Mouse (Mus musculus): ENCODE results near the gene Olfr1366.
"Not testable (repeated sequence)": the region's sequence is repeated elsewhere in the genome, so short reads cannot be mapped to it uniquely, and the experiment has no call there.

Olfr1366 gene

DNA sequence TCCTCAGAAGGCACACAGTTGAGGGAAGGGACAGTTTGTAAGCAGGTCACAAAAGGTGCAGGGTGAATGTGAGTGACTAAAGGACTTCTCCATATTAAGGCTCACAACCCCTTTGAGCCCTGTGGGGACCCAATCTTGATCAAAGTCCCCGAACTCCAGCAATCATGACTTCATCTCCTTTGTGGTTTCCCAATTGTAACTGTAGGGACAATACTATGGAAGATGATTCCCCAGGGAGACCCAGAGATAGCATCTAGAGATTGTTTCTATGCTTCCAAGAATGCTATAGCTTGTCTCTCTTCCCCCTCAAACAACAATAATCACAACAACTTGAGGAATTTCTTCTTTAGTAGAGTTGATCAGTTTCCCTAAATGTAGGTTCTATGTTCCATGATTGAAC is at the start of gene Olfr1366:
Gene Olfr1366 (minus strand): TSS at position 101 of the 400 bp plus-strand sequence.
- DNase-seq (ENCODE audit: low spot score), result no peak

DNA sequence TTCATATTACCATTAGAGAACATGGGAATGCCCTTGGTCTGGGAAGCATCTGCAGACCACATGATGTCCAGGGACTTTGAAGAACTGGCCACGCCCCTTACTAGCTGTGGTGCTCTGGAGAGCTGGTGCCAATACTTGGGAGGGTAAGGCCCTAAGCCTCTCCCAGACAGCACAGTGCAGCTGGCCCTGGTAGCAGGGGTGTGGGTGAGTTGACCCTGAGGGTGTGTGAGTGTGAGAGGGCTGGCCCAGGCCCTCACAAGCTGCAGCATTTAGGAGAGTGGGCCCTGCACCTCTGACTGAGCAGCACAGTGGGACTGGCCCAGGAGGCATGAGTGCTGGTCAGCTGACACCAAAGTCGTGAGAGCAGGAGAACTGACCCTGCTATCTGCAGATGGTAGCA is 49.0 kb upstream of the Olfr1366 start:
- DNase-seq (ENCODE audit: low spot score), result no peak

GRCm38 (mm10) chr13:21581659-21582058 is 39.1 kb upstream of the Olfr1366 start, which contains the start of gene Olfr1364:
Olfr1364 (minus strand) TSS chr13:21581759.
- DNase-seq (ENCODE audit: low spot score), result no peak

GRCm38 (mm10) chr13:21559793-21560192 is 17.2 kb upstream of the Olfr1366 start, which contains the start of gene Olfr1535:
Olfr1535 (minus strand) TSS chr13:21559893.
- DNase-seq (ENCODE audit: low spot score), result no peak

DNA sequence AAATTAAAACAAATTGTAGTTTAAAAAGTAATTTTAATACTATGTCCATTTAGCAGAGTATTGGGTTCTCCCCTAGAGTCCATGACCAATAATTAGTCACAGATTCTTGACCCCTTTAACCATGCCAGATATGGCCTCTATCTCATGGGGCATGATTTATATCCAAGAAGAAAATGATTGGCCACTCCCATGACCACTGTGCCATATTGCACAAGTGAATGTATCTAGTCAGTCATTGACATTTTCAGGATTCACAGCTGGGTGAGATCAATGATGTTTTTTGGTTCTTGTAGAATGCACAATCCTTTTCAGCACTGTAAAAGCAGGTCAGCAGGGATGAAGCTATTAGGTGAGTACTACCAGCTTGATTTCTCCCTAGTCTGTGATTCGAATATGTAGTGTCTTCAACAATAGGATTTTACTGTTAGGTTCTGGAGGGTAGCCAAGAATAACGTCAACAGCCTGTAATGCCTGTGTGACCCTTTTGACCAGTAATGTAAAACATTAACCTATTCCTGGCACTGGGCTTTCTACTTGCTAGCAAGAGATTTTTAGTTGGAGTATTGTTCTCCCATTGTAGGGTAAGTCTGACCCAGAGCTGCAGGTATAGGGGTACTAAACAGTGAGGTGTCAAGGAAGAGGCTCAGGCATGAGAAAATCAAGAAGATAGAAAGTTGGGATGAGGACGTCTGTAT is 8.0 kb upstream of the Olfr1366 start:
- no peak for DNase-seq (ENCODE audit: low spot score)

DNA sequence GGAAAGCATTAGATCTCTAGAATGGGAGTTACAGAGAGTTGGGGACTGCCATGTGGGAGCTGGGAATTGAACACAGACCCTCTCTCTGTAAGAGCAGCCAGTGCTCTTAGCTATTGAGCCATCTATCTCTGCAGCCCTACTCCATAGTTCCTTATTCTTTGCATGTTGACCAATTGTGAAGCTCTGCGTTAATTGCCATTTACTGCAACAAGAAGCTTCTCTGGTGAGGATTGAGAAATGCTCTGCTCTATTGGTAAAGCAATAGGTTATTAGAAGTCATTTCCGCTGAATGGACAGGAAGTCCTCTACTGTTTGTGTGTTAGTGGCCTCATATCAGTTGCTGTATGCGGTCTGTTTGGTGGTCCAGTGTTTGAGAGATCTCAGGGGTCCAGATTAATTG is 6.9 kb upstream of the Olfr1366 start:
- DNase-seq (ENCODE audit: low spot score), result no peak

DNA sequence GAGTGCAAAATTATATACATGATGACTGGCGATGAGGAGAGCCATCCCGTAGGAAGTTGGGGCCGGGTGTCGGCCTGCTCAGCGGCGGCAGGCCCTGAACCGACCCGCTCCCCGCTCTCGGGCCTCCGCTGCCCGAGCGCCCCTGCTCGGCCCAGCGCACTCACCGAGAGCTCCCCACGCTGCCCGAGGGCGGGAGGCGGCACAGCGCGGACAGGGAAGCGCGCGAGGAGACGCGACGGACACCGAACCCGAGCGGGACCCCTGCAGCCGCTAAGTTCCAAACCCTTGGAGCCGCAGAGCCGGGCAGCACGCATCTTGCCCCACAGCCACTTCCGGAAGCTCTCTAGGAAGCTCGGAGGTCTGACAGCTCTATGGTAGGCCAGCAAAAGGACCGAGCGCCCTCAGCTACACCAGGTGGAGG is 11.8 kb downstream of the Olfr1366 start, which contains the start of gene Zkscan8:
Gene Zkscan8 (minus strand): TSS at position 340 of the 421 bp plus-strand sequence.
- DNase-seq (ENCODE audit: low spot score), result peak; percentile 81

GRCm38 (mm10) chr13:21530136-21530535 is 12.5 kb downstream of the Olfr1366 start:
- DNase-seq (ENCODE audit: low spot score), result no peak

GRCm38 (mm10) chr13:21506221-21506649 is 36.4 kb downstream of the Olfr1366 start:
- peak; percentile 58 for DNase-seq (ENCODE audit: low spot score)

GRCm38 (mm10) chr13:21502296-21502695 is 40.3 kb downstream of the Olfr1366 start:
- no peak for DNase-seq (ENCODE audit: low spot score)

DNA sequence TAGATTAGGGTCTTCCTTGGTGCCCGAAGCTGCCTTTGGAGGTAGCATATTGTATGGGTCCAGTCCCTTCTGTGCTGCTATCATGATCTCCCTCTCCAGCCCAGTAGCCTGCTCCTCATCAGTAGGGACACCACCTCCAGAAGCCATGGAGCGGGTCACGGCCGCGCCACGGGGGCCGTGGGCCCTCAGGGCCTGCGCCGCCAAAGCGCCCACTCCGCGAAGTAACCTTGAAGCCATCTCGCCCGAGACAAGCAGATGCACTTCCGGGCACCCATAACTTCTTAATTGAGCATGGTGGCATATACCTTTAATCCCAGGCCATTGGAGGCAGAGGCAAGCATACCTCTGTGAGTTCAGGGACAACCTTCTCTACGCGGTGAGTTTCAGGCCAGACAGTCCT is 41.4 kb downstream of the Olfr1366 start, which contains the start of gene Gm11273:
Gene Gm11273 (minus strand): TSS at position 237 of the 400 bp plus-strand sequence.
- not testable (repeated sequence) for DNase-seq (ENCODE audit: low spot score)

- DNase-seq (ENCODE audit: low spot score), result no peak
Observed at GRCm38 (mm10) chr13:21495080-21495479, 47.5 kb downstream of the Olfr1366 start, which contains the start of gene AK157302. AK157302 (plus strand) TSS chr13:21495223.

DNA sequence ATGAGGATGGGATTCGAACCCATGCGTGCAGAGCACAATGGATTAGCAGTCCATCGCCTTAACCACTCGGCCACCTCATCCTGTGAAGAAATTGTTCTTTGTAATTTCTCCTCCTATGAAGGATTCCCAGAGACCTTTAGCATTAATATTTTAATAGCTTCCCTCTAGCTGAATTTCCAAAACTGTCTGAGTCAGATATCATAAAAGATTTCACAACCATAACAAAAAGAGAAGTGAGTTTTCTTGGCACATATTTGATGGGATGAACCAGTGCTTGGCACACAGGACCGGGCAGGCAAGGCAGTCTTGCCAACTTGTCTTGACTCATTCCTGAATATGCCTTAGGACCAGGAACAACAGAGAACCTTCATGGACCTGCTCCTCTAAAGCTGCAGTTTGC is 49.8 kb downstream of the Olfr1366 start:
- DNase-seq (ENCODE audit: low spot score), result no peak

DNA sequence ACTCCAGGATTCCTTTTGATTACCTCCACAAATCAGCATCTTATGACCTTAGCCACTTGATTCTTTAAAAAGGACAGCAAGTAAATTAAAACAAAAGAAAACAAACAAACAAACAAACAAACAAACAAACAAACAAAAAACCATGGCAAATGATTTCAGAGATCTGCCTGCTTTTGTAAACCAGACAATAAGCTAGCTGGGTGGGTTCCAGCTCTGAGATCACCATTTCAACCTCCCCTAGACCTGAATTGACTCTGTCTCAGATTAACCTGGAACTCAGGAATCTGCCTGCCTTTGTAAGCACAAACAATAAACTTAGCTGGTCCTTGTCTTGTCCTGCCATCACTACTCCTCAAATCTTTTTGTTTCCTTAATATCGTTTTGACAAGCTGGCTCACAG is 55.7 kb downstream of the Olfr1366 start:
- DNase-seq (ENCODE audit: low spot score), result no peak
